Mouse (Mus musculus) layer of hippocampus, postnatal 36 days (tissue): Measurements from ENCODE around the gene Atp4a. TPM values are rescaled to one million over a fixed set of nuclear protein-coding genes. Genes with fewer than 3 reads are reported as not detected.

Source experiments
- DNase-seq, 2 experiments: peaks; one replicate each; pipeline ENCODE4 v3.0.0; 2022
- total RNA-seq, 2 experiments: library from RNA; stranded (reverse); gene quantifications; 2 replicates each; pipeline ENCODE4 v1.2.3; 2021

Gene Atp4a
- total RNA-seq = under 1 TPM; 0.35 to 0.70 TPM

DNA sequence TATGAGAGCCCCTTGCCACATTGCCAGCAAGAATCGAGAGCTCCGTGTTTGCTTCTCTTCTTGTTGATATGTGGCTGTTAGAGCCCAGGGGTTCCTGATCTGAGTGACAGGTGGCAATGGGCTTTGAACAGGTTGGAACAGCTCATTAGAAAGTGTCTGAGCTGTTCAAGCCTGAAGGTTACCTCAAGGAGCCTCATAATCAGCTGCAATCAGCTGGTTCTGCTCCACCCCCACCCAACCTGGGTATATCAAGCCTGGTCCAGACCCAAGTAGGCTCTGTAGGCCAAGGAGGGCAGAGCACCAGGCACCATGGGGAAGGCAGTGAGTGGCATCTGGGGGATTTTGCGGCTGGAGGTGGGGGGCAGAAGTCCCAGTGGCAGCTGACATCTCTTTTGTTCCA is at the start of gene Atp4a:
Gene Atp4a, plus strand, starts transcription at position 268 of the 400 bp plus-strand sequence.
- no peak for DNase-seq

DNA sequence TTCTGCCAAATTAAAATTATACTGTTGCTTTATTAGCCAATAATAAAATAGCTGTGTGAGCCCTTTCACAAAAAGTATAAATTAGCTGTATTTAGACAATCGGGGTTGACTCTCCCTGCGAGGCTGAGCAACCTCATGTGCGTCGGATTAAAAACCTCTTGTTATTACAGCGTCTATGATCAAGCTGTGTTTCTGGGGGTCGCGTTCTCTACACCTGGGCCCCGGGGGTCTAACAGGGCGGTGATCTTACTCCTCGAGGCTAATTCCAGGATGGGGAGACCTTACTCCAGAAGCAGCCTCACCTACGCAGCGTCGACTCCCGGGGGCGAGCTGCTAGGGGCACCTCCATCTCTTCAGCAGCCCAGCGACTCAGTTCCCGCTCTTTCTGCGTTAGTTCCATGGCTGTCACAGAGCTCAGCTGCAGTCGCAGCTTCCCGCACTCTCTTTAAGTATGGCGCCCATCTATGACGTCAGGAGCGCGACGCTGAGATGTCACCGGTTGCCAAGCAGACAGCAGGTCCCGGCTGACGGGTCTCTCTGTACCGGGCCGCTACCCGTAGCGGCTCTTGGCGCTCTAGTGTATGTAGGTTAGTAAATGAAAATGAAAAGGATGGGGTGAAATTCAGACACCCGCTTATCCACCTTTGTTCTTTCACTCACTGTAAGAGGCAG is 47.3 kb upstream of the Atp4a start, which contains the start of gene Haus5:
Gene Haus5, minus strand, starts transcription at position 466 of the 672 bp plus-strand sequence.
- peak; percentile 86 to 87 for DNase-seq

DNA sequence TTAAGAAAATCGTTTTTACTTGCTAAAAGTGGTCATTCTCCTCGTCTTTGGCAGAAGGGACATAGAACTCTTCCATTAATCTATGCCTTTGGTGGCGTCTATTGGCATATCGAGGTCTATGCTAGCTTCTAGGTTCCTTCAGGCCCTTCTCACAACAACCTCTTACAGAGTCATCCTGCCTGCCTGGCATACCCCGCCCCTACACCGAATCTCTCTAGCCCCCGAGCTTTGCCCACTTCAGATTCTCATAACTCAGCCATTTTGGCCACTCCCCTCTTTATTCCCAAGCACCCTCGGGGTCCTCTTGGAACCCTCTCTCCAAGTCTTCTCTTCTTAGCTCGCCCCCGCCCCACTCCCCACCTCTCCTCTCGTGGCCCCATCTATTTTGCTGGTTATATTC is 46.7 kb upstream of the Atp4a start:
- DNase-seq = no peak

DNA sequence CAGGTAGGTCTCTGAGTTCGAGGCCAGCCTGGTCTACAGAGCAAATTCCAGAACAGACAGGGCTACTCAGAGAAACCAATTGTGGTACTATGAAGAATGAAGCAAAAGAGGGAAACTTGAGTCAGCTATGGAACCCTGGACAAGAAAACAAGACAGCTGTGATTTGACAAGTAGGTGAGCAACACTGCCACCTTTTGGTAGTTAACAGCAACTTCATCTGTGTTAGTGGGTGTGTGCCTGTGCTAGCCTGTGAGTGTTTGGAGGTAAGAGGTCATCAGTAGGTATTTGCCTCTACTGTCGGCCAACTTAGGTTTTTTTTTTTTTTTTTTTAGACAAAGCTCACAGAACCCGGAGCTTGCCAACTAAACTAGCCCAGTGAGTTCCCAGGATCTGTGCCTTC is 42.8 kb upstream of the Atp4a start:
- DNase-seq = no peak

DNA sequence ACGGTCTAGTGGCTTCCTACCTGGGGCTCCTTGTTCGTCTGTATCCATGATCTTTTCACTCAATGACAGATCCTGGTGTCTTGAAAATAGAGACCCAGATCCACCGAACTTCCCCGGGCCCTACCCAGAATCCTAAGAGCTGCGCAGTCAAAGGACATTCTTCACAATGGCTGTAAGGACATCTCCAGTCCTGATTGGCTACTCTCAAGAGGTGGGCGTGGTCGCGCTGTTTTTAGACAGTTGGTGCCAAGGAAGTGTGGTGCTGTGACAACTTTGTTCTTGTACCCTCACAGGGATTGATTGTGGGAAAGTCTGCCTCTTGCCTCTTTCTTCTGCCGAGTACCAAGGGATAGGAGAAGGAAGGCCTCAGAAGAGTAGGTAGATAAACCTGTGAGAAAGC is 40.5 kb upstream of the Atp4a start, which contains the start of gene Pmis2:
Gene Pmis2, minus strand, starts transcription at position 126 of the 400 bp plus-strand sequence.
- no peak for DNase-seq

DNA sequence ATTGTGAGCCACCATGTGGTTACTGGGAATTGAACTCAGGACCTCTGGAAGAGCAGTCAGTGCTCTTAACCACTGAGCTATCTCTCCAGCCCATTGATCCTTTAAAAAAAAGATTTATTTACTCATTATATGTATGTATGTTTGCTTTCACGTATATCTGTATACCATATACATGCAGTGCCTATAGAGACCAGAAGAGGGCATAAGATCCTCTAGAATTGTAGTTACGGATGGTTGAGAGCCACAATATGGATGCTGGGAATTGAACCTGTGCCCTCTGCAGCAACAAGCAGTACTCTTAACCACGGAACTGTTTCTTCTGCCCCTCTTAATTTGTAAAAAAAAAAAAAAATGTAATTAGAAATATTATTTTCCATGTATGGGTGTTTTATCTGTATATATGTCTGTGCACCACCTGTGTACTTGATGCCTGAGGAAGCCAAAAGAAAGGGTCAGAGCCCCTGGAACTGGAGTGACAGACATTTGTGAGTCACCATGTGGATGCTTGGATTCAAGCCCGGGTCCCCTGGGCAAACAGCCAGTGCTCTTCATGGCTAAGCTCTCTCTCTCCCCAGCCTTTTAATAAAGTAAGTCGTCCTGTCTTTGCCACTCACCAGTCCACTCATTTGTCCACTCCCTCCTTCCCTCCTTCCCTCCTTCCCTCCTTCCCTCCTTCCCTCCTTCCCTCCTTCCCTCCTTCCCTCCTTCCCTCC is 33.6 kb upstream of the Atp4a start:
- peak in 1 of 2 experiments; percentile 7 for DNase-seq

DNA sequence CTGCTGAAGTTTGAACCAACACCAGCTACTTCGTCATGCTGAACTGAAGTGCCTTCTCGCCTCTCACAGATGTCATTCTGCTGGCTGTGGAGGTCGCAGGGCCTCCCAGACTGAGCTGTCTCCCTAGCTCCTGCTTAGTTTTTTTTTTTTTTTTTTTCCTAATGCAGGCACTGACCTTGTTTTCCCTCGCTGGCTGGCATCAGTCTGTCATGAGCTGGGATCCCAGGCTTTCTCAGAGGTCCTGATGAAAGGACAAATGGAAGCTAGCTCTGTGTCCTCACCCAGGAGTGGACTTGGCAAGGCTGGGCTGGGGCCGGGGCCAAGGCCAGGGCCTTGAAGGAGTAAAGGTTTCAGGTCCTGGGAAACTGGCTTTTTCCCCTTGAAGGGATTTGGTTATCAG is 30.1 kb upstream of the Atp4a start:
- DNase-seq = no peak

DNA sequence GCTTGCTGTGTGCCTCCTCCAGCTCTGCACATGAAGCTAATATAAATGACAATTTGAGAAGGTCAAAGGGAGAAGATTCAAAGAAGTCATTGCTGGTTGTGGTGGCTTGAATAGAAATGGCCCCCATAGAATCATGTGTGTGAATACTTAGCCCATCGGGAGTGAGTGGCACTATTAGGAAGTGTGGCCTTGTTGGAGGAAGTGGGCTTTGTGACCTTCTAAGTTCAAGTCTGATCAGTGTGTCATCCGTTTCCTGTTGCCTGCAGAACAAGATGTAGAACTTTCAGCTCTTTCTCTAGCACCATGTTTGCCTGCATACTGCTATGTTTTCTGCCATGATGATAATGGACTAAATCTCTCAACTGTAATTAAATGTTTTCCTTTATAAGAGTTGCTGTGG is 28.6 kb upstream of the Atp4a start:
- DNase-seq = no peak

DNA sequence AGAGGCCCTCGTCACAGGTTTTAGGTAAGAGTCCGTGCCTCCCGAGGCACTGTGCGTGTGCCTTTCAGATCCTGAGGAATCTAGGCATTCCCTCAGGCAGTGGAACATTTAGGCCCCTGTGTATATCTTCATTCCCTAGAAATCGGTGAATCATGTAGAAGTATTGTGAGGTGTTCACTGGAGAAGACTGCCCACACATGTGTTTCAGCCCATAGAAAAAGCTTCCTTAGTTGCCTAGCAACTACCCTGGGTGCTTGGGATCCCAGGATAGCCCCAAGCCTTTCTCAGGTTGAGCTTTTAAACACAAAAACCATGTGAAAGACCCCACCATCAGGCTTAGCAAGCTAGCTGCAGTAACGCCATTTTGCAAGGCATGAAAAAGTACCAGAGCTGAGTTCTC is 23.7 kb upstream of the Atp4a start:
- no peak for DNase-seq

DNA sequence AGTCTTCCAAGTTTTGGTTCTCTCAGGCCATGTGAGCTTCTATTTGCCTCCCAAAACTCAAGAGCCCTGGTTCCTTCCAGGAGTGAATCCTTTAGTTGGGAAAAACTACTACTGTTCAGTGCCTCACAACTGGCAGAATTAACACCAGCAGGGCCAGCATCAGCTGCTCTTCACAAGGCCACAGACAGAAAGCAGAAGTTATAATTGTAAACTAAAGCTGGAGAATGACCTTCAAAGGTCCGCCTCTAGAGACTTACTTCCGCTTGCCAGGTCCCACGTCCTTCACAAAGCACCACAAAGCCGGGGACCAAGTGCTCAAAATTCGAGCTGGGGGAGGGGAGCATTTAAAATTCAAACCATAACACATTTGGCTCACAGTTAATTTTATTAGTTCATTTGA is 13.9 kb upstream of the Atp4a start:
- DNase-seq = no peak

DNA sequence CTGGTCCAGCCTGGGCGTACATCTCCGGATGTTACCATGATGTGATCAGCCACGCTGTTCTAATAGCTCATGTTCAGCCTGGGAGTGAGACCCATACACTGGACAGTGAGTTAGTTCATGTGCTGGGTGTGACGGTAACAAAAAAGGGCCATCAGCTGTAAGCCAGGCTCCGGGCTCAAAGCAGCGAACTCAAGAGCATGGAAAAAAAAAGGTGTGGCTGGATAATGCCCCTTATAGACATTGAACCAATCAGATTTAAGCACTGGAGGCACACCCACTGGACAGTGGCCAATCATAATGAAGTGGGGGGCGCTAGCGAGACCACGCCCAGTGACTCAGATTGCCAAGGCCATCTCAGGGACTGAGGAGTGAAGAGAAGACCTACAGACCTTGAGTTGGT is 13.4 kb upstream of the Atp4a start, which contains the start of gene 2200002J24Rik:
Gene 2200002J24Rik, plus strand, starts transcription at position 338 of the 400 bp plus-strand sequence.
- DNase-seq = no peak

DNA sequence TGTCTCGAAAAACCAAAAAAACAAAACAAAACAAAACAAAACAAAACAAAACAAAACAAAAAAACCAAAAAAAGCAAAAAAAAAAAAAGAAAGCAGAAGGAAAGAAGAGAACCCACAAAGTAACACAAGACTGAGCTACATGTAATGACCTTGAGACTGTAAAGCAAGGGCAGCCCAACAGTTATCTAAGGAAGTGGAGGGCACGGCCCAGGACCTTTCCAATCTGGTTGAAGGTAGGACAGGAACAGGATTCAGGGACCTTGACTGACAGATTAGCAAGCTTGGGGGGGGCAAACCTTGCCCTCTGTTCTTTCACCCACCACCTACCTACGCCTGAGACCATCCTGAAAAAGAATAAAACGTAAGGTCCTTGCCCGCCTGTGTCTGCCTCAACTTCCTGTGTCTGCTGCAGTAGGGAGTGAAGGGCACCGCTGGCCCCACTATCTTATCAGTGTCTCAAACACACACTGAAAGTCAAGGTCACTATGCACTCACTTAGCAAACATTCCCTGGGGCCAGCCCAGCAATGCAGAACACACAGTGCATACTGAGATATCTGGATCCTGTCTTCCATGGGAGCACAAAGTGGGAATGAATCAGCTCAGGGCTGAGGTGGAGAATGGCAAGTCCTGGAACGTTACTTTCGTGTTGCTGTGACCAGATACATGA is 5.7 kb upstream of the Atp4a start:
- no peak for DNase-seq

DNA sequence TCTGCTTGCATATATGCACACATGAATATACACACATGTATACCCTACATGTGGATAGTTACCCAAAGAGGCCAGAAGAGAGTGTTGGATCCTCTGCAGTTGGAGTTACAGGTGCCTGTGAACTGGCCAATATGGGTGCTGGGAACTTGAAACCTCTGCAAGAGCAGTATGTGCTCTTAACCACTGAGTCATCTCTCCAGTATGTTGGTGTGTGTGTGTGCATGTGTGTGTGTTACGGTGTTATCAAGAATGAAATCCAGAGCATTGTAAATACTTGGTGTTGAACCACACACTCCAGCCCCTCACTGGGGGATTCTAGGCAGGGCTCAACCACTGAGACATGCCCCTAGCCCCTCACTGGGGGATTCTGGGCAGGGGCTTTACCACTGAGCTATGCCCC is 4.6 kb upstream of the Atp4a start:
- no peak for DNase-seq

DNA sequence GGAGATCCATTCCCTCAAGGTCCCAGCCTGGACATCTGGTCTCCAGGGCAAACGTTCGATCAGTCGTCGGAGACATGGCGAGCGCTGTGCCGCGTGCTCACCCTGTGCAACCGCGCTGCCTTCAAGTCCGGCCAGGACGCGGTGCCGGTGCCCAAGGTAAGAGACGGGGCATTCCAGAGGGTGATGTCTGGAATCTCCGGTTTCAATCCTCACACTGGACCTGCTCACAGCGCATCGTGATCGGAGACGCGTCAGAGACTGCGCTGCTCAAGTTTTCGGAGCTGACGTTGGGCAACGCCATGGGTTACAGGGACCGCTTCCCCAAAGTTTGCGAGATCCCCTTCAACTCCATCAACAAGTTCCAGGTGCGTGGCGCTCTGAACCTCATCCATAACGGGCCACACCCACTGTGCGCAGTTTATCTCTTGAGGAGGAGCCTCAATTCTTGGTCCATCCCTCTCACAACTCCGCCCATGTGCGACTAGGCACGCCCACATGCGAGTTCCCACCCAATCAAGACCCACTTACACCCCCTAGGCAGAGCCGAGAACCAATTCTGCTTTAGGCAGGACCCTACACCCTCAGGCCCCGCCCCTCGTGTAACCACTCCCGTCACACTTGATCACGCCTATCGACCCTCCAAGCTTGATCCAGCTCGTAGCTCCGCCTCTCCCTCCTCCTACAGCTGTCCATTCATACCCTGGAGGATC is 5.2 kb downstream of the Atp4a start:
- DNase-seq = peak; percentile 39 to 46

DNA sequence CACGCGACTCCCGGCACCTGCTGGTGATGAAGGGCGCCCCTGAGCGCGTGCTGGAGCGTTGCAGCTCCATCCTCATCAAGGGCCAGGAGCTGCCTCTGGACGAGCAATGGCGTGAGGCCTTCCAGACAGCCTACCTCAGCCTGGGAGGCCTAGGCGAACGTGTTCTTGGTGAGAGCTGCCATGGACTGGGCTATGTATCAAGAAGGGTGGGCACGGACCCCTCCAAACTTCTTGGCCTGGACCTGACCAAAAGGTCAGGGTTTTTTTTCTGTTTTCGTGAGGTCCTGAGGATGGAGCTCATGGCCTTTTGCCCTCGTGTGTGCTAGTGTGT is 5.7 kb downstream of the Atp4a start:
- DNase-seq = no peak

DNA sequence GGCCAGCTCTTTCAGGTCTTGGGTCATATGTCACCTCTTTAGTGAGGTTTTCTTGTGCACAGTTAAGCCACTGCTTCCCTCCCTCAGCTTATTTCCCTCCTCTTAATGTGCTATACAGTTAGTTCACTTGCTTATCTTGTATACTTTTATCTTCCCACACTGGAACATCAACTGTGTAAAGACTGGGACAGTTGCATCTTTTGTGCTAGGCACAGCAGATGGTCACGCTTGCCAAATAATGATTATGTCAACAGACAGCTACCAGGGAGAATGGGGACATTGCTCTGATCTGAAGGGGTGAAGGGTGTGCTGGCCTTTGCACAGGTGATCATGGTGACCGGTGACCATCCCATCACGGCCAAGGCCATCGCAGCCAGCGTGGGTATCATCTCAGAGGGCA is 7.7 kb downstream of the Atp4a start:
- no peak for DNase-seq

DNA sequence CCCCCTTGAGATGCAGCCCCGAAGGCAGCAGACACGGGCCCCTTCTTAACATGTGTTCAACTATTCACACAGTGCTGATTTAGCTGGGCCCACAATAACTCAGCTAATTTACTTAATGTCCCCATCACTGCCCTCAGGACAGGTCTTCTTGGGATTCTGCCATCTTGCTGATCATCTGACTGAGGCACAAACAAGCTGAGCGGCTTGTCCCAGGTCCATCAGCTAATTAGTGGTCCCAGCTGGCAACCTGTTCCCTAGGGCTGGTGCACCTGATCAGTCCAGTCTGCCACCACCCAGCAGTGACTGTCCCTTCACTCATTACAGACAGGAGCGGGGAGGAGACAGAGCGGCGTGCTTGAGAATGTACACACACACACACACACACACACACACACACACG is 9.3 kb downstream of the Atp4a start:
- no peak for DNase-seq

DNA sequence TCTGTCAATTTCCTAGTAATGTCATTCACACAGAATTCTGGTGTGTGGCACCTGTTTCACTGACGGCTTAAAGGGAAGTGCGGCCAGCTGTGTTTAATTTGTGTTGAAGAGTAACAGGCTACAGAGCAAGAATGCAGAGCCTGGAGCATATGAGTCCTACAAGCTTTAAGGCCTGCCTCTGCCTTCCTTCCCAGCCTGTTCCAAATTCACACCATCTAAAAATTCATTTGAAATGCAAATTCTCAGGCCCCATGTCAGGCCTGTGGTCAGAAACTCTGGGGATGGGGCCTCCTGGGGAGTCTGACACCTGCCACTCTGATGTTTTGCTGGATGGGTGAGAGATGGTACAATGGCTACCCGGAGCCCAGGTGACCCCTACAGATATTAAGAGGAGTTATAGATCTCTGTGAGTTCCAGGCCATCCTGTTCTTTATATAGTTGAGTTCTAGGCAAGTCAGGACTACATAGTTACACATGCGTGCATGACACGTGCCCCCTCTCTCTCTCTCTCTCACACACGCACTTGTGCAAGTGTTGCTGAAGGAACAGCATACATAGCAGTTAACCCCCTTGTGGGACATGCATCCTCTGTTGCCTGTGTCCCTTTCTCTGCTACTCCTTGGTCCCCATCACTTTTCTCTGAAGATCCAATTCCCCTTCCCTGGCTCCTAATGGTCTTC is 11.4 kb downstream of the Atp4a start:
- no peak for DNase-seq

DNA sequence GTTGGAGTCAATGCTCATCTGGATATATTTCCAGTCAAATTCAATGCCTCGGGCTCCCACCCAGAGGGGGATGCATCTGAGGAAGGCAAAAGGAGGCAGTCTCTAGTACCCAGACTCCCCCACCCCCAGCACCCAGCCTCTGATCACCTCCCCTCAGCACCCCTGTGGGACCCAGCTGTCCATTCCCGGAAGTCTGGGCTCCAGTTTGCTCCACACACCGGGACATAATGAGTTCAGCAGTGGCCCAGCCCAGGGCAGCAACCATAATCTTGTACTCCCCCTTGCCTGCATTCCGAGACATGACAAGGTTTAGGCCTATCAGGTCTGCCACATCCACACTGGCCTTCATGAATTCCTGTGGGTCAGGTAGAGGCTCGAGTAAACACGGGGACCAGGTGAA is 16.2 kb downstream of the Atp4a start:
- no peak for DNase-seq

DNA sequence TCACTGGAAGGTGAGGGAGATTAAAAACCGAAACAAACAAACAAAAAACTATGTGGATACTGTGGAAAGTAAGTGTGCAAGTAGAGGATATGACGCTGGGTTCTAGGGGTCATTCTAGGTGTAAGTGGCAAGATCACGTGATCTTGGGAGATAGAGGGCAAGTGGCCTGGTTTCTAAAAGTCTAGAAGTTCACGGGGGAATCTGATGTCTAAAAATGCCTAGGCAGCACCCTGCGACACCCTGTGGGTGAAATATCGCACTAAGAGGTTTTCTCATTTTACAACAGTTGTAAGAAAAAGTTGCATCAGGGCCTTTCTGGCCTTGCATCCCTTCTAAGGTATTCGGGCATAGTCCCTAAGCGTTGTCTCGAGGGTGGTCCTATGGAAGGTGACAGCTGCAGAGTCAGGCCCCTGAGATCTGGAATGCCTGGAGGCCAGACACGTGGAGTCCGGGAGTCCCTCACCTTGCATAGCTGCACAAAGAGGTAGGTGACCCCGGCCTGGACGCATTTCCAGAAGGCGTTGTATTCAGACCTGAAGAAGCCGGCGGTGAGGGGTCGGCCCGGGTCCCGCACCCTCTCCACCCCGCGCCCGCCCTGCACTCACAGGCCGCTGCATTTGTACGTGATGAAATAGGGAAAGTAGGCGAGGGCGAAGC is 16.9 kb downstream of the Atp4a start:
- no peak for DNase-seq

DNA sequence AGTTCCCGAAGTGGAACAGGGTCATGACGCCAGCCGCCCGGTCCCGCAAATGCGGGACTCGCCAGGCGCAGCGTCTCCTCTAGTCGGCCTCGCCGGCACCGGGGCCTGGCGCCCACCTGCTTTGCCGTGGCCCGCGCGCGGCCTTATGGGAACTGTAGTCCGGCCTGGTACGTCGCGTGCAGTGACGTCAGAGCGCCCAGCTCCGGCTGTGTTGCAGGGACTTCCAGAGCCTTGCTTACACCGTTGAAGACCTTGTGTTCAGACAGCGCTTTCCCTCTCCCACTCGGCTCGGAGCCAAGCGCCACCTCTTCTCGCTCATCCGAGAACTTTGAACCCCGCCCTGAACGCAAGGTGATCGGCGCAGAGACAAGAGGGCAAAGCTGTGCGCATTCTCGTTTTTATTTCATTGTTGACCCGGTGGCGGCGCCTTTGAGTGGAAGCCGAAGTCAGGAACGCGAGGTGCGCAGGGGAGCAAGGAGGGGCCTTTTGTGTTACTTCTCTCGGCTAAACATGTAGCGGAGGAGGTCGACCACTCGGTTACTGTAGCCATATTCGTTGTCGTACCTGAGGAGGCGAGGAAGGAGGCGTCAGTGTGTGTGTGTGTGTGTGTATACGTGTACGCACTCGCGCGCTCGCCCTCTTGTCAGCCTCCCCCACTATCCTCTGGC is 17.5 kb downstream of the Atp4a start, which contains the start of gene Tmem147:
Gene Tmem147, minus strand, starts transcription at position 145 of the 668 bp plus-strand sequence.
- peak; percentile 95 to 96 for DNase-seq
